Mouse (Mus musculus): ENCODE measurements around the gene Zfp626. TPM values are rescaled to one million over a fixed set of nuclear protein-coding genes. Genes with fewer than 3 reads are reported as not detected.
A peak's percentile ranks its signal among the peaks of the same experiment; 100 is the strongest.
"Not testable (repeated sequence)": the region's sequence is repeated elsewhere in the genome, so short reads cannot be mapped to it uniquely, and the experiment has no call there.

Gene Zfp626
- polyA plus RNA-seq, 1 experiment from 2014 or later, result 1.5 TPM

DNA sequence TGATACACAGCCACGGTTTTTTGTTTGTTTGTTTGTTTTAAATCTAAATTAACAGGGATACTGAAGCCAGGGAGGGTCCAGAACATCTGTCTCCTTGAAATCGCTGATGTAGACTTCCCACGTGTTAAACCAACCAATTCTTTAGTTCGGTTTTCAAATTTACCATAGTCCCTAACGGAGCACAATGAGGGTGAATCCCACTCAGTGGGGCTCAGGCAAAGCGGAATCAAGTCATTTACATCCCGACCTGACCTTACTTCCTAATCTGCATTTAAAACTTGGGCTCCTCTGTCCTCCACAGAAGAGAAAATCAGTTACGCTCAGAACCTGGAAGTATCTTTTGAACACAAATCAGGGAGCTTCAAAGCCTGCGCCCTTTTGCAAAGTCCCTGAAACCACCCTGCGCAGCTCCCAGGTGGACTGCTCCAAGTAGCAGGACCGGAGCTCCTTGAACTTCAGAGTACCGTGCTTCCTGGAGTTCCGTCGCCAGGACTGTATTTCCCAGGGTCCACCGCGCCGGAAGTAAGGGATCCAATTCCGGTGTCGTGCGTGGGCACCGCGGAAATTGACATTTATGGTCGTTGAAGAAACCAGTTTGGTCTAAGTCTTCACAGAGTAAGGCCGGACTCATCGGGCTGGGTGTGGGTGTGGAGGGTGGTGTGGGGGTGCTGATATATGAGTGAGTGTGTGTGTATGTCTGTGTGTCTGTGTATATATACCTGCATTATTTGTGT is 2.5 kb upstream of the Zfp626 start:
- Histone ChIP-seq H3K27me3 (ENCODE audit: control insufficient read depth, insufficient read depth, low read length) (no peaks in the 10 kb centered on the region), H3K9ac (replicated peaks; ENCODE audit: low read depth, low read length) (peak overlapping the region; percentile 59), H3K9me3 (ENCODE audit: control insufficient read depth, low read length) (no peaks in the 10 kb centered on the region), H3K27ac (ENCODE audit: low read depth, low read length) (0 out of 2 replicates have a peak overlapping the region, but pooled peaks have one; percentile 4), H3K4me3 (ENCODE audit: low read depth, low read length) (peak overlapping the region; percentile 71), H3K4me2 (ENCODE audit: low read depth, low read length) (peak overlapping the region; percentile 59), H3K4me1 (ENCODE audit: control insufficient read depth, insufficient read depth, low read length) (peaks cover 3% of the 10 kb centered on the region; the same call in 1 of the 2 replicates), H3K36me3 (ENCODE audit: control insufficient read depth, insufficient read depth, low read length) (peaks cover 8% of the 10 kb centered on the region; the same call in 1 of the 2 replicates)
- under 1% methylated on average over 25 of the region's 25 CpGs for WGBS
- peak; percentile 94 for ATAC-seq (ENCODE audit: low read depth)

DNA sequence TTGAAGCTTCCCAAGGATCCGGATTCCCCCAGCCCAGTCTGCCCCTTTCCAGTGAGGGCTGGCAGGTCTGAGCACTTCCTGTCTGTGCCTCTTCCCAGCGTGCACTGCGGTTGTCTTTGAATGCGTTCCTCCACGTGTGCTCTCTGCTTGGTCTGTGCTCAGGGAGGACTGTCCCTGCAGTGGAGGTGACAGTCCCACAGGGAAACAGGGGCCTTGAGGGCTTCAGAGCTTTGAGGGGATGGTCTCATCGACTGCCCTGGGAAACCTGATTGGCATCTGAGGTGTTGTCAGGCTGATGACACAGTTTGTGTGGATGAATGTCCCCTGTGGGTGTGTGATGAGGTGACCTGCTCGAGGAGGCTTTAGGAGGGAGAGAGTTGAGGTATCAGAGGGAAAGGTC is 309 bp downstream of the Zfp626 start:
- H3K9me3 ChIP-seq (ENCODE audit: control insufficient read depth, low read length); H3K4me2 ChIP-seq (ENCODE audit: low read depth, low read length); H3K4me1 ChIP-seq (ENCODE audit: control insufficient read depth, insufficient read depth, low read length); H3K27me3 ChIP-seq (ENCODE audit: control insufficient read depth, insufficient read depth, low read length); ATAC-seq (ENCODE audit: low read depth); H3K27ac ChIP-seq (ENCODE audit: low read depth, low read length); H3K4me3 ChIP-seq (ENCODE audit: low read depth, low read length); H3K9ac ChIP-seq (replicated peaks; ENCODE audit: low read depth, low read length): not testable (repeated sequence)
- H3K36me3 ChIP-seq (ENCODE audit: control insufficient read depth, insufficient read depth, low read length), result peaks cover 19% of the 10 kb centered on the region
- WGBS, result 78% methylated on average over 7 of the region's 7 CpGs

DNA sequence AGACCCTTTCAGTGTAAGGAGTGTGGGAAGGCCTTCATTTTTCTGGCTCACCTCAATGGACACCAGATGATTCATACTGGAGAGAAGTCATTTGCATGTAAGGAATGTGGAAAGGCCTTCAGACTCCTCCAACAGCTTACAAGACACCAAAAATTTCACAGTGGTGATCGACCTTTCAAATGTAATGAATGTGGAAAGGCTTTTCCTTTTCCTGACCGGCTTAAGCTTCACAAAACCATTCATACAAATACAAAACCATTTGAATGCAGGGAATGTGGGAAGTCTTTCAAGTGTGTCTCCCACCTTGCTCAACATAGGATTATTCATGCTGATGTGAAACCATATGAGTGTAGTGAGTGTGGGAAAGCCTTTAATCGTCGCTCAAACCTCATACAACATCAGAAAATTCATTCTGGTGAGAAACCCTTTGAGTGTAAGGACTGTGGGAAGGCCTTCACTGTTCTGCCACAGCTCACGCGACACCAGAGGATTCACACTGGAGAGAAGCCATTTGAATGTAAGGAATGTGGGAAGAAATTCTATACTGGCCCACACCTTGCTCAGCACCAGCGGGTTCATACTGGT is 11.6 kb downstream of the Zfp626 start:
- H3K9me3 ChIP-seq (ENCODE audit: control insufficient read depth, low read length), result no peaks in the 10 kb centered on the region; the same call in 1 of the 2 replicates
- H3K4me3 ChIP-seq (ENCODE audit: low read depth, low read length), result no peak overlapping the region
- H3K27me3 ChIP-seq (ENCODE audit: control insufficient read depth, insufficient read depth, low read length), result no peaks in the 10 kb centered on the region
- H3K27ac ChIP-seq (ENCODE audit: low read depth, low read length), result no peak overlapping the region
- H3K36me3 ChIP-seq (ENCODE audit: control insufficient read depth, insufficient read depth, low read length), result peaks cover 24% of the 10 kb centered on the region
- H3K4me1 ChIP-seq (ENCODE audit: control insufficient read depth, insufficient read depth, low read length), result no peaks in the 10 kb centered on the region
- H3K4me2 ChIP-seq (ENCODE audit: low read depth, low read length), result no peak overlapping the region
- ATAC-seq (ENCODE audit: low read depth), result no peak
- no peak overlapping the region for H3K9ac ChIP-seq (replicated peaks; ENCODE audit: low read depth, low read length)
- 96% methylated on average over 7 of the region's 7 CpGs for WGBS

DNA sequence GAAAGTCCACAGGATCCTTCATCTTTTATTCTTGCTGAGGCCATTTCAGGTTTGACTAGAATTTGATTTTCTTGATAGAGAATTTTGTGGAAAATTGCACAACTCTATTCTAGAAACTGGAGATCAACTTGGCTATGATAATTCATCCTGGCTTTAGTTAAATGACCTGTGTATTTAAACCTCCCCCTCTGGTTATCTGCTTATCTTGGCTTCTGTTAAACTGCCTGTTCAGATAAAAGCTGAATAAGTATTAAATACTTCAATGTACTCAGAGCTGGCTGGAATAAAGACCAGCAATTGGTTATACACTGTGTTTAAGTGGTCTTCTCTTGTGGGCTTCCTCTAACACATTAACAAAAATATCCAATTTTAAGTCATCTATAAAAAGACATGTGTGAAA is 15.6 kb downstream of the Zfp626 start:
- Histone ChIP-seq H3K9me3 (ENCODE audit: control insufficient read depth, low read length) (no peaks in the 10 kb centered on the region; the same call in 1 of the 2 replicates), H3K9ac (replicated peaks; ENCODE audit: low read depth, low read length) (no peak overlapping the region), H3K27me3 (ENCODE audit: control insufficient read depth, insufficient read depth, low read length) (no peaks in the 10 kb centered on the region), H3K4me1 (ENCODE audit: control insufficient read depth, insufficient read depth, low read length) (no peaks in the 10 kb centered on the region), H3K4me3 (ENCODE audit: low read depth, low read length) (no peak overlapping the region), H3K4me2 (ENCODE audit: low read depth, low read length) (no peak overlapping the region), H3K27ac (ENCODE audit: low read depth, low read length) (no peak overlapping the region), H3K36me3 (ENCODE audit: control insufficient read depth, insufficient read depth, low read length) (peaks cover 24% of the 10 kb centered on the region)
- no peak for ATAC-seq (ENCODE audit: low read depth)

DNA sequence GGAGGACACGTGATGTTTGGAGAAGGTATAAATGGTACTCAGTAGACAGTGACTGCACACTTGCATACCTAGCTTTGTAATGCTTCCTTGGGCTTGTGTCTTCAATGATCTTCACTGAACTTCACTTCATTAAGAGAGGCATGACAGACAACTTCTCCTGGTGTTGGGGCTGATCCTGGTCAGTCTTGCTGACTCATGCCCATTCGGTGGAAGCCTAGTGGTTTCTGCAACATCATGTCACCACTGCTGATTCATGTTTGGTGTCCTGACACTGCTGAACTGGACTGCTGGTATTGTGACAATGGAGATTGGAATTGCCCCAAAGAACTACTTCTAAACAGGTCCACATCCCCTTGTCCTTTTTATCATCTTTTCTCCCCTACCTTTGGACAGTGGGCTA is 27.1 kb downstream of the Zfp626 start:
- H3K4me1 ChIP-seq (ENCODE audit: control insufficient read depth, insufficient read depth, low read length), result peaks cover under 1% of the 10 kb centered on the region; the same call in 1 of the 2 replicates
- H3K27ac ChIP-seq (ENCODE audit: low read depth, low read length), result no peak overlapping the region
- no peak overlapping the region for H3K4me3 ChIP-seq (ENCODE audit: low read depth, low read length)
- H3K9ac ChIP-seq (replicated peaks; ENCODE audit: low read depth, low read length), result no peak overlapping the region
- H3K36me3 ChIP-seq (ENCODE audit: control insufficient read depth, insufficient read depth, low read length), result no peaks in the 10 kb centered on the region
- no peak for ATAC-seq (ENCODE audit: low read depth)
- H3K4me2 ChIP-seq (ENCODE audit: low read depth, low read length), result no peak overlapping the region
- WGBS, result 90% methylated on average over 2 of the region's 2 CpGs
- no peaks in the 10 kb centered on the region for H3K9me3 ChIP-seq (ENCODE audit: control insufficient read depth, low read length)
- no peaks in the 10 kb centered on the region for H3K27me3 ChIP-seq (ENCODE audit: control insufficient read depth, insufficient read depth, low read length)

DNA sequence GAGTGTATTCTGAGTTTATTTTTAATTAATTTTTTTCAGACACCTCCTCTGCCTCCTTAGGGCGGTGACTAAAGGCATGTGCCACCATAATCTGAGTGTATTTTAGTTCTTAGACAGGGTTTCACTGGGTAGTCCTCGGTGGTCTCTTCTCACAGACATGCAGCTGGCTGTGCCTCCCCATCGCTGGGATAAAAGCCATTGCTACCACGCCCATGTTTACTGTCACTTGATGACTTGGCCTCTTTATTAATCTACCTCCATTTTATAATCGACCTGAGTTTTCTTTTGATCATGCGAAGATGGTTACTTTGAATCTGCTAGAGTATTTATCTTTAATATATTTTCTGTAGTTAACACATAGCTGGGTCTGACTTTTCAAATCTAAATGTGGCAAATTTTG is 30.9 kb downstream of the Zfp626 start:
- Histone ChIP-seq H3K27me3 (ENCODE audit: control insufficient read depth, insufficient read depth, low read length) (no peaks in the 10 kb centered on the region), H3K27ac (ENCODE audit: low read depth, low read length) (peak overlapping the region; percentile 75), H3K9me3 (ENCODE audit: control insufficient read depth, low read length) (no peaks in the 10 kb centered on the region), H3K4me1 (ENCODE audit: control insufficient read depth, insufficient read depth, low read length) (peaks cover 3% of the 10 kb centered on the region; the same call in 1 of the 2 replicates), H3K9ac (replicated peaks; ENCODE audit: low read depth, low read length) (peak overlapping the region; percentile 58), H3K4me2 (ENCODE audit: low read depth, low read length) (peak overlapping the region; percentile 55), H3K4me3 (ENCODE audit: low read depth, low read length) (peak overlapping the region; percentile 45), H3K36me3 (ENCODE audit: control insufficient read depth, insufficient read depth, low read length) (no peaks in the 10 kb centered on the region)
- ATAC-seq (ENCODE audit: low read depth), result peak; percentile 60; the same call in 1 of the 2 replicates
- WGBS, result 26% methylated on average over 6 of the region's 6 CpGs

DNA sequence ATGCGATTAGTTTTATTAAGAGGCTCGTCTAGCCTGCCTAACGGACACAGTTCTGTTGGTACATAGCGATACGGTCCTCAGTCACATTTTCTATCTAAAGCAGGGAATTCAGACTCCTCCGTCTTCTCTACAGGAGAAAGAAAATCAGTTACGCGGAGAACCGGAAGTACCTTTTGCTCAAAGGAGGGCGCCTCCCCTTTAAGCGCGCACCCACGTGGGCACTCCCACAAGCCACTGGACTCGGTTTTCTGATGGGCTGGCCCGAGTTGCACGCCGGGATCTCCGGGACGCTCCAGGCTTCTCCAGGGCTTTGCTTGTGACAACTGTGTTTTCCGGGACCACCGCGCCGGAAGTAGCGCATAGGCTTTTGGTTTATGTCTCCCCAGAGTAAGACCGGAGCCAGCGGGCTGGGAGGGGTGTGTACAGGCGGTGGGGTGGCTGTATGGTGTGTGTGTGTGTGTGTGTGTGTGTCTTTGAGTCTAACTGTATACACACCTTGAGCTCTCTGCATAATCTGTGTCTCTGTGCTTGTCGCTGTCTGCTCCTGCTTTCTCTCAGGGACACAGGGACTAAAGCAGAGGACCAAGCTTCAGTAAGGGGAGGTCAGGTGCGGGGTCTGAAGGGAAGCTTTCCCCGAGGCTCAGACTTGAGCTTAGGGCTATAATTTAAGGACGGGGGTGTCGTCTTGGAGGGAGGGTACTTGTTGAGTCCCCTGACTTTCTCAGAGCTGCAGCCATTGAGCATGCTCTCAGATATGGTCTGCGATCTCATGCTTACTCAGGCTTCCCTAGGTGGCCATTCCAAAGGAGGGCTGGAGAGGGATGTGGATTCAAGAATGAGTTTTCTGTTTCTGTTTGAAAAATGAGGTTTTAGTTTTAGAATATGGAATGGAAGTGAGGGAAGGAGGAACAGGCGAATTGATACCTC is 31.6 kb downstream of the Zfp626 start, which contains the start of gene Zfp59:
Gene Zfp59 (plus strand): TSS at position 285 of the 927 bp plus-strand sequence.
- Histone ChIP-seq H3K4me1 (ENCODE audit: control insufficient read depth, insufficient read depth, low read length) (peaks cover 3% of the 10 kb centered on the region; the same call in 1 of the 2 replicates), H3K27ac (ENCODE audit: low read depth, low read length) (peak within 1 kb of the TSS; percentile 75), H3K4me3 (ENCODE audit: low read depth, low read length) (peak within 1 kb of the TSS; percentile 45), H3K27me3 (ENCODE audit: control insufficient read depth, insufficient read depth, low read length) (no peaks in the 10 kb centered on the region), H3K36me3 (ENCODE audit: control insufficient read depth, insufficient read depth, low read length) (no peaks in the 10 kb centered on the region), H3K9me3 (ENCODE audit: control insufficient read depth, low read length) (no peaks in the 10 kb centered on the region), H3K9ac (replicated peaks; ENCODE audit: low read depth, low read length) (peak within 1 kb of the TSS; percentile 58), H3K4me2 (ENCODE audit: low read depth, low read length) (peak within 1 kb of the TSS; percentile 55)
- WGBS, result 3% methylated on average over 33 of the region's 34 CpGs
- peak; percentile 99 for ATAC-seq (ENCODE audit: low read depth)

DNA sequence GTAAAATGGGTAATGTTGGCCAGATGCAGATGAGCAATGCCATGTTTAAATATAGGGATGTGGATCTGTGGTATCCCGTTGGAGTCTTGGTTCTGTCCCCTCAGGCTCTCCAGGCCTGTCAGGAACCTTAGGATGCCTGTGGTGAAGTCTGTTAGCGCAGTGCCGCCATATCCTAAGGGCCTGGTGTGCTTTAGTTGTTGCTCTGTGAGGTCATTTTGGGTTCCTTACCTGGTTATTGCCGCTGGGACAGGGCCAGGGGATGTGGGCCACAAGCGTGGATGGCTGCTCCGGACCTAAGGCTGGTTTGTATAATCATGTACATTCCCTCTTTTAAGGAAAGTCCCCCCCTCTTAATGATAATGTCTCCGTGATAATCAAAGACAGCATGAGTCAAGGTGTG is 32.6 kb downstream of the Zfp626 start:
- H3K36me3 ChIP-seq (ENCODE audit: control insufficient read depth, insufficient read depth, low read length), result no peaks in the 10 kb centered on the region
- no peak for ATAC-seq (ENCODE audit: low read depth)
- 97% methylated on average over 7 of the region's 7 CpGs for WGBS
- no peak overlapping the region for H3K4me3 ChIP-seq (ENCODE audit: low read depth, low read length)
- H3K4me2 ChIP-seq (ENCODE audit: low read depth, low read length), result peak overlapping the region; percentile 55; the same call in 1 of the 2 replicates
- no peaks in the 10 kb centered on the region for H3K9me3 ChIP-seq (ENCODE audit: control insufficient read depth, low read length)
- H3K27ac ChIP-seq (ENCODE audit: low read depth, low read length), result no peak overlapping the region
- H3K9ac ChIP-seq (replicated peaks; ENCODE audit: low read depth, low read length), result no peak overlapping the region
- no peaks in the 10 kb centered on the region for H3K27me3 ChIP-seq (ENCODE audit: control insufficient read depth, insufficient read depth, low read length)
- peaks cover 3% of the 10 kb centered on the region; the same call in 1 of the 2 replicates for H3K4me1 ChIP-seq (ENCODE audit: control insufficient read depth, insufficient read depth, low read length)
